10 mouse cellular contexts compared by ENCODE assay signal in genomic region chr13:6634063-6634462, GRCm38 (mm10). TPM values are rescaled to one million over a fixed set of nuclear protein-coding genes. Genes with fewer than 3 reads are reported as not detected.
DNase-seq lines count a peak whose midpoint lies in the region; ATAC-seq and TF ChIP-seq lines count a peak whose summit lies in the region.
"Had no signal": no experiment of that assay in that cellular context is flagged by ENCODE, and none has a peak within 500 bp of the region (broad histone marks: within the 10 kb centered on the region; RNA-seq: fewer than 3 reads in every experiment).

No protein-coding gene starts in this region.

- DNase-seq in heart, embryonic 10.5 days (ENCODE audit: low spot score) = no peak
- no peak for DNase-seq in heart, postnatal 25 days (ENCODE audit: low spot score)
- DNase-seq in midbrain, embryonic 11.5 days (ENCODE audit: low spot score, missing footprints) = peak; percentile 75
- no peak for DNase-seq in midbrain, embryonic 14.5 days
- no peak for DNase-seq in lung, adult 2 months
- DNase-seq: layer of hippocampus, postnatal 36 days had no signal

- TF ChIP-seq CTCF in bone marrow macrophage, adult 2 months (IDR thresholded peaks at IDR 0.05; ENCODE audit: low read depth, low read length) = no peak
- TF ChIP-seq CTCF in olfactory bulb, adult 2 months (IDR thresholded peaks at IDR 0.05; ENCODE audit: insufficient read depth, low read depth, low read length) = no peak
- no peak for TF ChIP-seq CTCF in lung, adult 2 months (IDR thresholded peaks at IDR 0.05; ENCODE audit: insufficient read depth, low read length)

- peak overlapping the region; percentile 7; the same call in 1 of the 2 replicates for H3K27ac ChIP-seq in heart, embryonic 10.5 days
- H3K27ac ChIP-seq in midbrain, embryonic 11.5 days (ENCODE audit: low read depth, low read length) = no peak overlapping the region
- no peak overlapping the region for H3K27ac ChIP-seq in midbrain, embryonic 14.5 days (replicated peaks; ENCODE audit: low read depth, low read length)
- H3K27ac ChIP-seq in bone marrow macrophage, adult 2 months (ENCODE audit: insufficient read depth, low read depth, low read length) = peak overlapping the region; percentile 14; the same call in 1 of the 2 replicates
- H3K27ac ChIP-seq in olfactory bulb, adult 2 months (ENCODE audit: insufficient read depth, low read depth, low read length) = peak overlapping the region; percentile 64; the same call in 1 of the 2 replicates
- H3K27ac ChIP-seq: hindbrain, embryonic 10.5 days had no signal

- no peak overlapping the region for H3K9ac ChIP-seq in midbrain, embryonic 11.5 days (ENCODE audit: low read length)
- no peak overlapping the region for H3K9ac ChIP-seq in midbrain, embryonic 14.5 days (replicated peaks; ENCODE audit: low read length)

- H3K4me3 ChIP-seq in heart, embryonic 10.5 days = no peak overlapping the region
- H3K4me3 ChIP-seq in midbrain, embryonic 11.5 days (ENCODE audit: low read depth, low read length) = no peak overlapping the region
- H3K4me3 ChIP-seq in midbrain, embryonic 14.5 days (replicated peaks; ENCODE audit: low read depth, low read length) = no peak overlapping the region
- H3K4me3 ChIP-seq in bone marrow macrophage, adult 2 months (ENCODE audit: insufficient read depth, low read length) = no peak overlapping the region
- no peak overlapping the region for H3K4me3 ChIP-seq in olfactory bulb, adult 2 months (ENCODE audit: insufficient read depth, low read depth, low read length)
- H3K4me3 ChIP-seq in lung, adult 2 months (replicated peaks; ENCODE audit: extremely low read depth, low read depth, low read length) = no peak overlapping the region
- H3K4me3 ChIP-seq: hindbrain, embryonic 10.5 days had no signal

- peaks cover 86% of the 10 kb centered on the region for H3K4me1 ChIP-seq in heart, embryonic 10.5 days
- no peaks in the 10 kb centered on the region for H3K4me1 ChIP-seq in midbrain, embryonic 11.5 days (ENCODE audit: control insufficient read depth, insufficient read depth, low read length)
- no peaks in the 10 kb centered on the region for H3K4me1 ChIP-seq in midbrain, embryonic 14.5 days (ENCODE audit: control insufficient read depth, insufficient read depth, low read length)
- H3K4me1 ChIP-seq in bone marrow macrophage, adult 2 months (ENCODE audit: control insufficient read depth, insufficient read depth, low read length) = peaks cover 77% of the 10 kb centered on the region
- peaks cover 28% of the 10 kb centered on the region for H3K4me1 ChIP-seq in olfactory bulb, adult 2 months (ENCODE audit: control insufficient read depth, insufficient read depth, low read length)
- peaks cover 12% of the 10 kb centered on the region for H3K4me1 ChIP-seq in lung, adult 2 months (ENCODE audit: control insufficient read depth, insufficient read depth, low read length)

- no peaks in the 10 kb centered on the region for H3K9me3 ChIP-seq in heart, embryonic 10.5 days
- no peaks in the 10 kb centered on the region for H3K9me3 ChIP-seq in midbrain, embryonic 11.5 days (ENCODE audit: control insufficient read depth, low read length)
- no peaks in the 10 kb centered on the region for H3K9me3 ChIP-seq in midbrain, embryonic 14.5 days (ENCODE audit: control insufficient read depth, low read length)
- H3K9me3 ChIP-seq: hindbrain, embryonic 10.5 days had no signal

- no peak for TF ChIP-seq POLR2A in bone marrow macrophage, adult 2 months (IDR thresholded peaks at IDR 0.05; ENCODE audit: borderline replicate concordance, low read depth, low read length)
- TF ChIP-seq POLR2A in olfactory bulb, adult 2 months (IDR thresholded peaks at IDR 0.05; ENCODE audit: insufficient read depth, low read depth, low read length) = no peak
- TF ChIP-seq POLR2A in lung, adult 2 months (IDR thresholded peaks at IDR 0.05; ENCODE audit: borderline replicate concordance, extremely low read depth, low read depth, low read length) = no peak

- H3K4me2 ChIP-seq in midbrain, embryonic 11.5 days = no peak overlapping the region
- no peak overlapping the region for H3K4me2 ChIP-seq in midbrain, embryonic 14.5 days (ENCODE audit: low read length)

- no peaks in the 10 kb centered on the region for H3K36me3 ChIP-seq in heart, embryonic 10.5 days
- no peaks in the 10 kb centered on the region for H3K36me3 ChIP-seq in midbrain, embryonic 11.5 days (ENCODE audit: control insufficient read depth, insufficient read depth, low read length)
- H3K36me3 ChIP-seq in midbrain, embryonic 14.5 days (ENCODE audit: control insufficient read depth, insufficient read depth, low read length) = no peaks in the 10 kb centered on the region
- H3K36me3 ChIP-seq: hindbrain, embryonic 10.5 days had no signal

- 71% methylated on average over 12 of the region's 12 CpGs for WGBS in heart, embryonic 10.5 days
- 89% methylated on average over 12 of the region's 12 CpGs for WGBS in midbrain, embryonic 11.5 days
- WGBS in midbrain, embryonic 14.5 days = 85% methylated on average over 12 of the region's 12 CpGs
- WGBS in olfactory bulb, adult 2 months = 70% methylated on average over 12 of the region's 12 CpGs
- 76% methylated on average over 12 of the region's 12 CpGs for WGBS in lung, adult 2 months

- no peaks in the 10 kb centered on the region for H3K27me3 ChIP-seq in heart, embryonic 10.5 days (ENCODE audit: insufficient read depth, poor library complexity, severe bottlenecking)
- H3K27me3 ChIP-seq in midbrain, embryonic 11.5 days (ENCODE audit: control insufficient read depth, insufficient read depth, low read length) = no peaks in the 10 kb centered on the region
- H3K27me3 ChIP-seq in midbrain, embryonic 14.5 days (ENCODE audit: control insufficient read depth, insufficient read depth, low read length) = no peaks in the 10 kb centered on the region

- intact Hi-C loops in heart, postnatal 25 days (cut with DNase I) = loop anchor here (2.0 kb wide), 1 partner anchor 15 kb away; the partner anchor contains the start of gene Pfkp

- ATAC-seq in midbrain, embryonic 11.5 days (ENCODE audit: low FRiP score) = no peak
- no peak for ATAC-seq in midbrain, embryonic 14.5 days (ENCODE audit: low FRiP score, low TSS enrichment)
- ATAC-seq: forebrain, embryonic 14.5 days had no signal

RNA-seq across cellular contexts. Expression of gene Pfkp, which starts 14.5 kb away (rescaled TPM):
- polyA plus RNA-seq in heart, embryonic 10.5 days (2016; fragmentation: Nextera tagmentation; extraction: Ambion mirVana) = 121 and 191 TPM in 2 replicates
- total RNA-seq in heart, postnatal 25 days (2021) = 10 to 100 TPM; 64.5 to 69.1 TPM
- 33.5 and 34.7 TPM in 2 replicates for polyA plus RNA-seq in midbrain, embryonic 11.5 days (2014; fragmentation: Nextera tagmentation; extraction: Ambion mirVana)
- 241 and 275 TPM in 2 replicates for polyA plus RNA-seq in midbrain, embryonic 14.5 days (2014; fragmentation: Nextera tagmentation; extraction: Ambion mirVana)
- 35.8 and 49.3 TPM in 2 replicates for polyA plus RNA-seq in bone marrow macrophage, adult 2 months (2012; ENCODE audit: insufficient read depth, insufficient read length, missing spikeins)
- polyA plus RNA-seq in olfactory bulb, adult 2 months (2012; ENCODE audit: insufficient read depth, insufficient read length, low replicate concordance, missing spikeins) = 150 and 420 TPM in 2 replicates
- 60.3 and 79.6 TPM in 2 replicates for polyA plus RNA-seq in lung, adult 2 months (2012; rRNA removed)

Comparison
In these comparisons a context has a peak if more than half of its experiments do, and no peak if none do; other contexts are left out.
1. H3K27ac ChIP-seq: peak in heart, embryonic 10.5 days (single experiment), bone marrow macrophage, adult 2 months (single experiment) and olfactory bulb, adult 2 months (single experiment); none in midbrain, embryonic 11.5 days (single experiment) and midbrain, embryonic 14.5 days (single experiment).